Mouse (Mus musculus): ENCODE measurements at regions not wholly inside any gene's neighbourhood (a gene's known extent, or its start where the extent isn't known, plus 50 kb on each side); places are given as distances from the start of the nearest gene placed in this dataset.

DNA sequence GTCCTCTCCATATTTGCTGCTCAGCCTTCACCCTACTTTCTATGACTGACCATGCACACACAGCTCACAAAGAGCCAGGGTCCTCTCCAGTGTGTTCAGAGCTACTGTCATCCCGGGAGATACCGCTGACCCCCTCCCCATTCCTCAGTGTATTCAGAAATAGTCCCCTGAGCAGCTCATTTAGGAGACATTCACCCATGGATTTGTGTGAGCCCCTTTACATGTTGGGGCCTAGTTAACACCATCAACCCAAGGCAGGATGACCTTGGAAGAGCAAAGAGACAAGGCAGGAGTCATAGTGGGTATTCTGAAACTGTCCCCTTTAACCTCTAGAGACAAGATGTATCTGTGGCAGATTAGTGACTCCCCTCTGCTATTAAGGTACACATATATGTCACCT, 139.1 kb downstream of the Tomm20 start:
- Histone ChIP-seq H3K9me3 (ENCODE audit: control insufficient read depth, low read length) (no peaks in the 10 kb centered on the region), H3K4me3 (replicated peaks) (no peak overlapping the region), H3K36me3 (ENCODE audit: control insufficient read depth) (no peaks in the 10 kb centered on the region), H3K4me1 (ENCODE audit: control insufficient read depth) (peaks cover 2% of the 10 kb centered on the region; the same call in 1 of the 2 replicates), H3K27me3 (ENCODE audit: control insufficient read depth) (peaks cover 11% of the 10 kb centered on the region)
- TF ChIP-seq GATA1 (IDR thresholded peaks at IDR 0.05; ENCODE audit: low read length) (no peak), TAL1 (IDR thresholded peaks at IDR 0.05; ENCODE audit: low read length) (no peak)

DNA sequence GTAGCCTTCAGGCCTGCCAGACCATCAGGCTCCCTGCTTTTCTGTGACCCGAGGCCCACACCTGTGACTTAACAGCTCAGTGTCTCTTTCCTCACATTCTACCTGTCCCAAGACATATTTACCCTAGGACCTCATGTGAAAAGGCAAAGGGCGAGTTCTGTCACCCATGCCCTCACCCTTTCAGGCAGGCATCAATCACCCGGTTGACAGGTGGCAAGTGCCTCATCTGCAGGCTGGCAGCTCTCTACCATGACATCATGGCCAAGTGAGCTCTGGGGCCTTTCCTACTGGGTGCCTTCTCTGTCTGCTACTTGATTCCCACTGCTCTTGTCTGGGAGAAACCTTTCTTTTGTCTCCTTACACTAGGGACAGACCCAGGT, 139.5 kb downstream of the Tomm20 start:
- Histone ChIP-seq H3K4me1 (ENCODE audit: control insufficient read depth) (peaks cover 2% of the 10 kb centered on the region; the same call in 1 of the 2 replicates), H3K36me3 (ENCODE audit: control insufficient read depth) (no peaks in the 10 kb centered on the region), H3K27me3 (ENCODE audit: control insufficient read depth) (peaks cover 11% of the 10 kb centered on the region), H3K4me3 (replicated peaks) (no peak overlapping the region), H3K9me3 (ENCODE audit: control insufficient read depth, low read length) (no peaks in the 10 kb centered on the region)
- no peak for TF ChIP-seq TAL1 (IDR thresholded peaks at IDR 0.05; ENCODE audit: low read length)
- no peak for TF ChIP-seq GATA1 (IDR thresholded peaks at IDR 0.05; ENCODE audit: low read length)

DNA sequence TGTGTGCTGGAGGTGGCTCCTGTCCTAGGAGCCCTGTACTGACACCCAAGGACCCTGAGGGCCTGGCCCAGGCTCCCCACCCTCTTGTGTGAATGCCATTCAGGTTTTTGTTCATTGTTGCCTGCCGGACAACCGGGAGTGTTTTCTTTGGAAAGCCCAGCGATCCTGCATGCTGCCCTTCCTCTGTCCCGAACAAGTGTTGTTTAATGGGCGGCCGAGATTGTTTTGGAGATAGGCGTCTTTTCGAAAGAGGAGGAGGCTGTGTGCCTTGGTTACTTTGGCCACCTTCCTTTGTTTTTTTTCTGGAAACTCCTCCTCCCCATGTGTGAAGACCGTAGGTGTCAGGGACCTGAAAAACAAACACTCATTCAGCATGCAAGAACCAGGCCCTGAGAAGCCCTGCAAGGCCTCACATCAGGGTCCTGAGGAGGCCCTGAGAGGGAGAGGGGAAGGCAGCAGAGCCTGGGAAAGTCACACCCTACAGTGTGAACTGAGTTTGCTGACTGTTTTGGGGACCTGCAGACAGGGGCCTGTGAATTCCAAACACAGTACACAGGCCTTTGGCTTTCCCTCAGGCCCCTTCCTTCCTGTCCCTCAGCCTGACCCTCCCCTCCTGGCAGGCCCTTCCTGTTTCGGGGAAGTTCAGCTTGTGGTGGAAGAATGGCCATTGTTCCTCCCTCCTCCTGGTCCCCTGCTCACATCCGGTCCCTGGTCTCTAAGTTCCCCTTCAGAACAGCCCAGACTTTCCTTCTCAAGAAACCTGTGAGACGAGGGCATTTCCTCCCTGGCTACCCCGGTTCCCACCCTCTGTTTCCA, 140.1 kb downstream of the Tomm20 start:
- Histone ChIP-seq H3K4me1 (ENCODE audit: control insufficient read depth) (peaks cover 2% of the 10 kb centered on the region; the same call in 1 of the 2 replicates), H3K36me3 (ENCODE audit: control insufficient read depth) (no peaks in the 10 kb centered on the region), H3K9me3 (ENCODE audit: control insufficient read depth, low read length) (no peaks in the 10 kb centered on the region), H3K4me3 (replicated peaks) (no peak overlapping the region), H3K27me3 (ENCODE audit: control insufficient read depth) (peaks cover 7% of the 10 kb centered on the region)
- no peak for TF ChIP-seq GATA1 (IDR thresholded peaks at IDR 0.05; ENCODE audit: low read length)
- TF ChIP-seq TAL1 (IDR thresholded peaks at IDR 0.05; ENCODE audit: low read length), result no peak

DNA sequence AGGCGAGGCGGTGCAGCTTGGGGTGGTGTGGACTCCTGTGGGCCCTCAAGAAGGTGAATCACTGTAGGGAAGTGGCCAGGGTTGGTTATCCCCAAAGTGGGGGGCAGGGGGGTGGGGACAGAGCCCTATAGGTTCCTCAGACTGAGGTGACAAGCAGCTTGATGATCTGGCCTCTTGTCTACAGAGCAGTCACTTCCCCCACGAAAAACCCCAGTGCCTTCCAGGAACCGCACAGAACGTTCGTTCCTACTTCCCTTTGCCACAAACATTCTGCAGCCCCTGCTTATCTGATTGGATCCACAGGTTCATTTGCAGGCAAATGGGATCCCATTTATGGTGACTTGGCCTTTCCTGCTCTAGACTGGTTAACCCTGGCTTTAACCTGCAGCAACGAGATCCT, 141.5 kb downstream of the Tomm20 start:
- Histone ChIP-seq H3K36me3 (ENCODE audit: control insufficient read depth) (no peaks in the 10 kb centered on the region), H3K4me3 (replicated peaks) (no peak overlapping the region), H3K4me1 (ENCODE audit: control insufficient read depth) (peaks cover 2% of the 10 kb centered on the region; the same call in 1 of the 2 replicates), H3K27me3 (ENCODE audit: control insufficient read depth) (no peaks in the 10 kb centered on the region), H3K9me3 (ENCODE audit: control insufficient read depth, low read length) (no peaks in the 10 kb centered on the region)
- TF ChIP-seq TAL1 (IDR thresholded peaks at IDR 0.05; ENCODE audit: low read length), result no peak
- TF ChIP-seq GATA1 (IDR thresholded peaks at IDR 0.05; ENCODE audit: low read length), result no peak

DNA sequence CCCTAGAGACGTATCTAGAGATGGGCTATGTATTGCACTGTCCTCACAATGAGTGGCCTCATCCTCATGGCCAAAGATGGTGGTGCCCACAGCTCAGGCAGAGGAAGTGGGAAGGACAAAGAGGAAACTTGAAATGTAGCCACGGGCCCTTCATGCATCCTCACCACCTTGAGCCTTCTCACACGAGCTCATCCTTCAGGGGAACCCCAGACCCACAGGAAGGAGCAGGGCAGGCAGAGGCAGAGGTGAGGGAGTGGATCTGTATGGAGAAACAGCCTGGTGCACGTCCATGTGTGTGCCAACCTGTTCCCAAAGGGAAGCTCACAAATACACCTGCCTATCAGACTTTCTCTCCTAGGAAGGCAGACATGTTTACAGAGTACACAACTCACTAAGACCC, 143.0 kb downstream of the Tomm20 start:
- H3K36me3 ChIP-seq (ENCODE audit: control insufficient read depth), result no peaks in the 10 kb centered on the region
- H3K4me1 ChIP-seq (ENCODE audit: control insufficient read depth), result peaks cover 2% of the 10 kb centered on the region; the same call in 1 of the 2 replicates
- H3K27me3 ChIP-seq (ENCODE audit: control insufficient read depth), result no peaks in the 10 kb centered on the region
- H3K4me3 ChIP-seq (replicated peaks), result no peak overlapping the region
- no peaks in the 10 kb centered on the region for H3K9me3 ChIP-seq (ENCODE audit: control insufficient read depth, low read length)
- no peak for TF ChIP-seq TAL1 (IDR thresholded peaks at IDR 0.05; ENCODE audit: low read length)

DNA sequence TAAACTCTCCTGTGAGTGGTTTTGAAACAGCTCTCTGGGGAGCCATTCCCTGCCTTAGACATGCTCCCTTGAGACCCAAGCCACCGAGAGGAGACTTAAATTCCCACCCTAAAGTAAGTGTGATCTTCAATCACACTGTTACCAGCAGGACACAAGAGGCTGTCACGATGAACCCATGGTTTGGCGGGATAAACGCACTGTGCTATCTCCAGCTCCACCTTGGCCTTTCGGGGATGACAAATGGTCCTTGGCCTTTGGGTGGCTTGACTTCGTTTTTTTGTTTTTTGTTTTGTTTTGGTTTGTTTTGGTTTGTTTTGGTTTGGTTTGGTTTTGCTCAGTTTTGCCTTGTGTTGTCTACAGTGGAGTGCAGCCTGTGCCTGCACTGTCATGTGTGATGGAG, 144.7 kb downstream of the Tomm20 start:
- TF ChIP-seq GATA1 (IDR thresholded peaks at IDR 0.05; ENCODE audit: low read length) (no peak), TAL1 (IDR thresholded peaks at IDR 0.05; ENCODE audit: low read length) (no peak)

DNA sequence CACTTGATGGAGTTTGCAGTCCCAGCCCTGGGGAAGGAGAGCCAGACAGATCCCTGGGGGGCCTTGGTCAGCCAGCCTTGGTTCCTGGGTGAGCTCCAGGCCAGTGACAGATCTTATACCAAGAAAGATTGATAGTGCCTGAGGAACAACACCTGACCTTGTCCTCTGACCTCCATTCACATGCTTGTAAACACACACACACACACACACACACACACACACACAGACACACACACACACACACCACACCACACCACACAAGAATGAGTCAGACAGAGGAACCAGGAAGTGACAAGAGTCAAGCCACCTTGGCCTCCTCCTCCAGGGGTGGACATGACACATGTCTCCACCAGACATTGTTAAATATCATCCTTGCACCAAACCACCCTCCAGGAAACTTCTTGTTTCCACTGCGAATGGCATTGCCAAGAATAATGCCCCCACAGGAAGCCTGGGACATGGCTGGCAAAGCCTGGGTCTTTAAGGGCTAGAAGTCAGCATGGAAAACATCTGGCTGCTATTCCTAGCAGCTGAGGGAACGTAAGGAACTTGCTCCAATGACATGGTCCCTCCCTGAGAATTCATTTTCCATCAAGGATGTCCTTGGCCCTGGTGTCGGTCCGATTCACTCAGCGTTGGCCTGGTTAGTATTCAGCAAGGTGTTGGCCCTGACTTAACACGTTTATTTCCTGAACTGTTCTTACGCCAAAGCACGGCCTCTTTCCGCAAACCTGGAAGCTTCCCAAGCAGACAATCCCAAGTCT, 147.9 kb downstream of the Tomm20 start:
- Histone ChIP-seq H3K9me3 (ENCODE audit: control insufficient read depth, low read length) (no peaks in the 10 kb centered on the region), H3K4me1 (ENCODE audit: control insufficient read depth) (no peaks in the 10 kb centered on the region), H3K4me3 (replicated peaks) (no peak overlapping the region), H3K36me3 (ENCODE audit: control insufficient read depth) (no peaks in the 10 kb centered on the region), H3K27me3 (ENCODE audit: control insufficient read depth) (no peaks in the 10 kb centered on the region)
- no peak for TF ChIP-seq GATA1 (IDR thresholded peaks at IDR 0.05; ENCODE audit: low read length)
- no peak for TF ChIP-seq TAL1 (IDR thresholded peaks at IDR 0.05; ENCODE audit: low read length)

More for the DNA sequence above, 144.7 kb downstream of the Tomm20 start:
- Histone ChIP-seq H3K27me3 (ENCODE audit: control insufficient read depth) (no peaks in the 10 kb centered on the region), H3K4me1 (ENCODE audit: control insufficient read depth) (peaks cover 2% of the 10 kb centered on the region; the same call in 1 of the 2 replicates), H3K4me3 (replicated peaks) (no peak overlapping the region), H3K9me3 (ENCODE audit: control insufficient read depth, low read length) (no peaks in the 10 kb centered on the region), H3K36me3 (ENCODE audit: control insufficient read depth) (no peaks in the 10 kb centered on the region)

DNA sequence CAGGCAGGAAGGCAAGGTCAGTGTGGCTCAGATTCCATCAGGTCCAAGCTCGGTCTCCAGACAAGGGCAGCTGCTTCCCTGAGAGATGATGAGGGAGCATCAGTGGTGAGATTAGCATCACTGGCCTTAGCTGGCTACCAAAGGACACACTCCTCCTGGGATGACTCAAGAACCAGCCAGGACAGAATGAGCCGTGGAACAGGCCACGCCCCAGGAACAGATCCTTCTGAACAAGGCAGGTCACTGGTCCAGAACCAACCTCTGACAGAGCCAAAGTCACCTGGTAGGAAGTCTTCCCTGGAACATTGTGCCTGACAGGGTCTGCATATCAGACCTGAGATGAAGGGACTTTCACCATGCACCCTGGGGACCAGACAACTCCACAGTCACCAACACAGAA, 152.0 kb downstream of the Tomm20 start:
- Histone ChIP-seq H3K4me1 (ENCODE audit: control insufficient read depth) (no peaks in the 10 kb centered on the region; the same call in 1 of the 2 replicates), H3K4me3 (replicated peaks) (no peak overlapping the region), H3K9me3 (ENCODE audit: control insufficient read depth, low read length) (no peaks in the 10 kb centered on the region), H3K27me3 (ENCODE audit: control insufficient read depth) (no peaks in the 10 kb centered on the region), H3K36me3 (ENCODE audit: control insufficient read depth) (no peaks in the 10 kb centered on the region)
- TF ChIP-seq GATA1 (IDR thresholded peaks at IDR 0.05; ENCODE audit: low read length) (no peak), TAL1 (IDR thresholded peaks at IDR 0.05; ENCODE audit: low read length) (no peak)

DNA sequence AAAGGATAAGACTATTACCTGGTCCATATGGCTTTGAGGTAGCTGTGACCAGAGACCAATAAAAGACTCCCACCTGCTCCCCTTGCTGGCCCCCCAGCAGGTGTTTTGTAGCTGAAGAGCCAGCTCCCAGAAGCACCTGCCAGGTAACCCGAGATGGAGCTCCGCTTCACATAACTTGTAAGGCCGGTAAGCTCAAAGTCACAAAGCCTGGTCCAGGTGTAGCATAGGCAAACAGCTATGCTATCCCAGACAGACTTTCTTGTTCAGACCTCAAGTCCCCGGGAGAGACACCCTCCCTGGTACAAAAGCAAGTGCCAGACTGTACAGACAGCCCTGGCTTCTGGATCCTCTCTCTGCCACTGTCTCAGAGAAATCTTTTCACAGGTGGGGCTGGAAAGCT, 154.6 kb downstream of the Tomm20 start:
- Histone ChIP-seq H3K4me1 (ENCODE audit: control insufficient read depth) (no peaks in the 10 kb centered on the region; the same call in 1 of the 2 replicates), H3K27me3 (ENCODE audit: control insufficient read depth) (no peaks in the 10 kb centered on the region), H3K36me3 (ENCODE audit: control insufficient read depth) (no peaks in the 10 kb centered on the region), H3K4me3 (replicated peaks) (no peak overlapping the region), H3K9me3 (ENCODE audit: control insufficient read depth, low read length) (peaks cover under 1% of the 10 kb centered on the region; the same call in 1 of the 2 replicates)
- TF ChIP-seq TAL1 (IDR thresholded peaks at IDR 0.05; ENCODE audit: low read length) (no peak), GATA1 (IDR thresholded peaks at IDR 0.05; ENCODE audit: low read length) (no peak)
